Mouse (Mus musculus) gastrocnemius, postnatal 14 days (tissue): ENCODE measurements around the gene Map3k9. TPM values are rescaled to one million over a fixed set of nuclear protein-coding genes. Genes with fewer than 3 reads are reported as not detected.
A peak's percentile ranks its signal among the peaks of the same experiment; 100 is the strongest.

Source experiments
- DNase-seq: peaks from one replicate; pipeline ENCODE4 v3.0.0; 2021; ENCODE audit warnings: mixed read lengths
- intact Hi-C: fragments of 180-260 bp; cut with DNase I; formaldehyde crosslinking; loops from one replicate; pipeline ENCODE4 v1.15.1; 2025; ENCODE audit warnings: low total_unique reads
- total RNA-seq, 2 experiments: library from RNA; stranded (reverse); gene quantifications; 2 replicates each; pipeline ENCODE4 v1.2.3; 2021

Gene Map3k9
- total RNA-seq, 2 experiments from 2014 or later = 0.11 TPM; not detected in 1

DNA sequence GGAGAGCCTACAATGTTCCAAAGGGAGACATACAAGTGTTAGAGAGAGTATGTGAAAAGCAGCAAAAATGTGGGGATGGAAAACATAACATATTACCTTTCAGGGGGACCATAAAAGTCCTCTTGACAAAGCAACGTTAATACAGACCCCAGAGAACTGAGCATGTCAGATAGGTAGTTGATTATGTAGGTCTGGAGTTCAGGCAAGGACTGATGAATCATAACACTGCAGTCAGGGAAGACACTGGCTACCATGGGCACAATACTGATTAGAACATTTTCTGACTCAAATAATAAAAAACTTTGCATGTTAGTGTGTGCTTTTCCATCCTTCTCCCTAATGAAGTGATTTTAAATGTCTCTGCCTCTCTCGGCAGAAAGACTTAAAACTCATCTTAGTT lies 8.5 kb upstream of the Map3k9 start:
- DNase-seq = no peak
- intact Hi-C loops = no loop called here

DNA sequence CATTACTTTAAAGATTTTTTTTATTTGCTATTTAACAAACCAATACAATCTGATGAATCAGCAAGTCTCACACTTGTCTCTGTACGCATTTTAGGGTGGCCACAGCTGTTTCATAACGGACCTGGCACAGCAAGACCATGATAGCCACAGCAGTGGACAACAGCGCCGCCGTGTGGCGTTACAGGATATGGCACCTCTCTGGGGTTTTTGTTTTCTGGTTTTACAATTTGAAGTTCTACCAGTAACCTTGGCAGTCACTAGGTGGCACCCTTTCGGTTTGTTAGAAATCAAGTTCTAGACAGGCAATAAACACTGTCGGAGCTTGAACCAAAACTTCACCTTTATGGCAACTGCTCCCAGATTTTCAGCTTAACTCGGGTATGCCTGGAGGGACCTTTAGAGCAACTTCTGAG lies 7.7 kb upstream of the Map3k9 start:
- DNase-seq = peak; percentile 82
- intact Hi-C loops = no loop called here

DNA sequence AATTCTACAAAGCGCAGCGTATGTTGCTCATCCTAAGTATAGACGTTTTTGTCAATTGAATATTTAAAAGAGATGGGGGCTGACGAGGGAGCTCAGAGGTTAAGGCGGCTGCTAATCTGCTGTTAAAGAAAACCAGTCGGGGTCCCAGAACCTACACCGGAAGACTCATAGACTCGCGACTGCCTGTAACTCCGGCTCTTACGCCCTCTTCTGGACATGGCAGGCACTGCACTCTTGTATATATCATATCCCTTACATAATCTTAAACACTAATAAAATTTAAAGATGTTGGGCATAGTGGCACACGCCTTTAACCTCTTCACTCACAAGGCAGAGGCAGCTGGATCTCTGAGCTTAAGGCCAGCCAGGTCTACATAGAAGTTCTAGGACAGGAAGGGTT lies 6.3 kb upstream of the Map3k9 start:
- intact Hi-C loops = loop anchor here (2.0 kb wide), 1 partner anchor 162 kb away; no protein-coding TSS in a partner anchor
- DNase-seq = no peak

DNA sequence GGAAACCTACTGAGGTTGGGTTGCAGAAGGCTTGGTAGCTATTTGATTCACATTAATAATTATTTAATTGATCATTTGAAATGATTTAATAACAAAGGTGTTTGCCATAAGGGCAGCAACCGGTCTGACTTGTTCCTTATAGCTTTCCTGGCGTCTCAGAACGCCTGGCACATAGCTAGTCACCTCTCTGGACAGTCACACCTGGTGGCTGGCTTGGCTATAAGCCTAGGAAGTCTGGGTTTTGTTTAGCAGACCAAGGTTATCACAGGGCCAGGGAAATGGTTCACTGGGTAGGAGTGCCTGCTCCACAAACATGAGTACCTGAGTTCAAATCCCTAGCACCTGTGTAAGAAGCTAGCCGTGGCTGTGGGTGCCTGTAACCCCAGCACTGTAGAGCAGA lies 2.3 kb upstream of the Map3k9 start:
- intact Hi-C loops = no loop called here

DNA sequence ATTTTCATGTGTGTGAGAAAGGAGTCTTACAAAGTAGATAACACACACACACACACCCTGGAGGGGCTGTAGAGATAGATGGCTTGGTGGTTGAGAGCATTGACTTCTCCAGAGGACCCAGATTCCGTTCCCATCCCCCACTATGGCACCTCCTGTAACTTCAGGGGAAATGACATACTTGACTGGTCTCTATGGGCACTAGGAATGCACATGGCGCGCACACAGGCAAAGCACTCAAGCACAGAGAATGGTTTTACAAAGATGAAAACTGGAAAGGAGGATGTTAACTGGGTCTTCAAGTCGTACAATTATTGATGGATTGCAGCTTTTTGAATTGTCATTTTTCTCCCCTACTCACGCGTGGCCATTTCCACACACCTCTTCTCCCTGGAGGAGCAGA lies 1.6 kb upstream of the Map3k9 start:
- intact Hi-C loops = no loop called here
- DNase-seq = no peak

More for the DNA sequence above, 2.3 kb upstream of the Map3k9 start:
- no peak for DNase-seq

DNA sequence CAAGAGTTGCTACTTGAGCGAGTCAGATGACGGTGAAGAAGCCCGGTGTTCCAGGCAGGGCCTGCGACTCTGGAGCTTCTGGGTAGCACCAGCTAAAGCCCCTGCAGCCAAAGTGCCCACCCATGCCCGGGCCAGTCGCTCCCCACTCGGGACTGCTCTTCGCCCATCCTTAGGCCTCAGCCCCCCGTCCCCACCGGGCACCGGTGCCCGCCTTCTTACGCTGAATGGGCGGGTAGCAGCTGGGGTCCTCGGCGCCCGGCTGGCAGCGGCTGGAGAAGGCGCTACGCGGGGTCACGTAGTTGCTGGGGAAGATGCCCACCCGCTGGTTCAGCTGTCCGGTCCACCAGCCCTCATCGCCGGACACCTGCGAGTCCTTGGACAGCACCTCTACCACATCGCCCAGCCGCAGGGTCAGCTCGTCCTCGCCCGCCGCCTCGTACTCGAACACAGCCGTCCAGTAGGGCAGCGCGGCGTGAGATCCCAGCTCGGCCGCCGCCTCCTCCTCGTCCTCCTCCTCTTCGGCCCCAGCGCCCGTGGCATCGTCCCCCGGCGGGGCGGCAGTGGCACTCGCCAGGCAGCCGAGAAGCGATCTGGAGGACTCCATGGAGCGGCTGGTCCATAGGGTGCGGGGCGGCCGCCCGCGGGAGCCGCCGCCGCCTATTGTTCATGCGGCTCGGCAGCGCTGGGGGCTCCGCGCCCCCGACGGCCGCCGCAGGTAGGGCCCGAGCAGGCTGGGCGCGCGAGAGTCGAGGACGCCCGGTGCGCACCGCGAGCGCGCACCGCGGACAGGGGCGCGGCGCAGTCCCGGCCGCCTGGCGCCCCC lies 493 bp downstream of the Map3k9 start:
- peak; percentile 19 for DNase-seq
- intact Hi-C loops = no loop called here

DNA sequence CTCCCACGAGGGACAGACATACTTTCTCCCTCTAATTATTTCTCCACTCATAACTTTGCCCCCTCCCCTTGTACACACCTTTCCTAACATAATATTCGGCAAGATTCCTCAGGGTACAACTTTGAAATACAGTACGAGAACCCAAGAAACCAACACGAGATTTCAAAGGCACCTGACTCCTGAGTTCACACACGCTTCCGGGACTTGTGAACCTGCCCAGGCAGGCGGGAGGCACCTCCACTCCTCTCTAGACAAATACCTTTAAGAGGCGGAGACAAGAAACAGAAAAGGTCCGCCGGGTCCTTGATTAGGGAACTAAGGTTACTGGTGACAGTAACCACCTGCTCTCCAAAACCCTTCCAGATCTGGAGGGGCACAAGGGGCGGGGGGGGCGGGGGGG lies 1.1 kb downstream of the Map3k9 start:
- no peak for DNase-seq
- intact Hi-C loops = no loop called here

DNA sequence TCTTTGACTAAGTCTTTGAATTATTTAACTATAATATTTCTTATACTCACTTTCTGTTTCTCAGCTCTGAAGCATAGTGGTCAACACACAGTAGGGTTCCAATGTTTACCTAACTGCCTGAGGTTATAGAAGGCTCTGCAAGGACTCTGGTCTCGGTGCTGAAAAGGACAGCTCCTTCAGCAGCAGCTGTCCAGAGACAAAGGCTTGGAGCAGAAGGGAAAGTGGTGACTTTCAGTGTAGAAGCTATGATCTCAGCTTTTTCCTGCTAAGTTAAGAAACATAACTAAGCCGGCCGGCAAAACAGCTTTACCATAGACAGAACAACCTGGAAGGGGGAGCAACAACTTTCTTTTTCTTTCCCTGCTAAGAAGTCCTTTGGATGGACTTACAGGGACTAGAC lies 4.8 kb downstream of the Map3k9 start:
- no peak for DNase-seq
- intact Hi-C loops = no loop called here

DNA sequence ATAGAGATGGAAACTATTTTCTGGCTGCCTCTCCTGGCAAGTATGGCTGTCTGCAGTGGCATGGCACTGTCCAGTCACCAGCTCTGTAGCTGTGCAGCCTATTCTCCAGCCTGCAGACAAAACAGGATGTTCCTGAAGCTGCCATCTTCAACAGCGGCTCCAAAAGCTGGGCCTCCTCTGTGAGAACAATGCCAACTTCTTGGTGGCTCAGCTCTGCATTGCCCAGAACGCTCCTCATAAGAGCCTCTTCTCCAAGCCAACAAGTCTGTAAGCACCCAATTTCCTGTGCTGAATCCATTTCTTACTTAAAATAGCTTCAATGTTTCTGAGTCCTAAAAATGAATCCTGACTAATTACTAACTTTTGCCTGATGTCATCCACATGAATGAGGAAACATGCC lies 5.3 kb downstream of the Map3k9 start:
- intact Hi-C loops = no loop called here
- no peak for DNase-seq

DNA sequence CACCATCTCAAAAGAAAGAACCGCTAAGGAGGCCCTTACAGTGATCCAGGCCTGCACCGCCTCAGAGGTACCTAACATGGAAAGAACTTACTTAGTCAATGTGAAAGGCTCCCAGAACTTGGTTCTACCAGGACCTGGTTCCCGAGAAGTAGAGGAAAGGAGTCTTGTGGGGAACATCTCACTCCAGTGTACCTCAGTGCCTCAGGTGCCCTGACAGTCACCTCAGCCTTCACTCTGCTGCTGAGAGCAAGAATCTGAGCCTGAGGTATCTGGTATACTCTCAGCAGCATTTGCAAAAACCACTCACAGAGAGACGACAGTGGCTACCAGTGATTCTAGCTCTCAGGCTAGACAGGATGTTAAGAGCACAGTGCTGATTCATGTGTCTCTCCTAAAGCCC lies 6.8 kb downstream of the Map3k9 start:
- no peak for DNase-seq
- intact Hi-C loops = no loop called here

DNA sequence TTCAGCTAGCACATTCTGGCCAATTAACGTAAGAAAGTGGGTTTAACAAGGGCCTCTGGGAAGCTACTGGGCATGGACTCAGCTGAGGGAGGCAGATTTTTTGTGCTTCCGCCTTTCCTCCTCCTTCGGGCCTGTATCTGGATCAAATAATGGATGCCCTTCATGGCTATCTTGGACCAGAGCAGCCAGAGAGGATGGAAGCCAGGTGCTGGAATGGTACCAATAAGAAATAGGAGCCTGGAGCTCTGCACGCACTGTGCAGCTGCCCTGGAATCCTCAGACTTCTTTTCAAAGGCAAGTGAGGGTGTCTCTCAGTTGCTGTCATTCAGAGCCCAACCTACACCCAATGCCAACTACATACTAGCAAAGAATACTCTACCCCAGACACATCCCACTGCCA lies 11.5 kb downstream of the Map3k9 start:
- intact Hi-C loops = no loop called here
- DNase-seq = no peak

DNA sequence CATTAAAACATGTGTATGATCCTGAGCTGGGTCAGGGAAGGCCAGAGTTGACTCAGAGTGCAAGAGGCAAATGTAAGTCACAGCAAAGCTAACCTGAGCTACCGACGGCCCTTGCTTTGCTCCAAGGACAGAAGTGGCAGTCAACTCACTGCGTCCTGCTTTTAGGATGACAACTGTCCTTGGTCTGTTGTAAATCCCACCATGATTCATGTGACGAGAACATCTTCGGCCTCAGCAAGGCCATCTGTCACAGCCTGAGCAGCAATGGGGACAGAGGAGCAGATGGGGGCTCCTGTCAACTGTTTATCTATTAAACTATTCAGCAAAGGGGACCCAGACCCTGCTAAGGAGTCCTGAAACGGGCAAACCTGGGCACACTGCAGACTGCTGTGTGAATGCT lies 15.6 kb downstream of the Map3k9 start:
- no peak for DNase-seq
- intact Hi-C loops = no loop called here

DNA sequence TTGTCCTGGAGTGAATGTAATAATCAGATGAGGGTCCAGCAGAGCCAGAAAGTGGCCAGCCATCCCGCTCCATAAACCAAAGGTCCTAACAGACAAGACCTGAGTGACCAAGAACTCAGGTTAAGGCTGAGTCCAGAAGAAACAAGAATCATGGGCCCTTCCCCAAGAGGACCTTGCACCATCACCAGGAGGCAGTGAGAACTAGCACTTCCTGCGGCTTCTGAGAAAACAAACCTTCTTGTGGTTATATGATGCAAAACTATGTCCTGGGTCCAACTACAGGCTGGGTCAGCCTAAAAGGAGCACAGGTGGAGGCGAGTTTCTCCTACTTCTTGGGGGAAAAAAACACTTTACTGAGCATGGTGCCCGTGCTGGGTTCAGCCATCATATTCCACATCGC lies 16.6 kb downstream of the Map3k9 start:
- intact Hi-C loops = no loop called here
- no peak for DNase-seq

DNA sequence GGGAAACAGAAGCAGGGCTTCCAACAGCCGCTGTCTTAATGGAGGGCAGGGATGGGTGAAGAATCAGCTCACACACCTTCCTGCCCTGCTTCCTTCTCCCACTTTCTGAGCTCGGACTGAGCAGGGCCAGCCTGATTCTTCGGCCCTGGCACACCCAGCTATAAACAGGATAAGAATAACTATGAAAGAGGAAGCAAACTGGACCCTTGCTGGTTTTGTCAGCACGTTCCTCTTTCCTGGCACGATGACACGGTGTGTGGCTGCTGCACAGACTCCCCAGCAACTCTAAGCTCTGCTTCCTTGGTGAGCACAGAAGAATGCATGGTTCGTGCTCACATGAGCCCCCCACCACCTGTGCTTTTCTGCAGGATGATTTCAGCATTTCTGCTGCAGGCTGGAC lies 26.3 kb downstream of the Map3k9 start:
- DNase-seq = peak; percentile 36
- intact Hi-C loops = no loop called here

DNA sequence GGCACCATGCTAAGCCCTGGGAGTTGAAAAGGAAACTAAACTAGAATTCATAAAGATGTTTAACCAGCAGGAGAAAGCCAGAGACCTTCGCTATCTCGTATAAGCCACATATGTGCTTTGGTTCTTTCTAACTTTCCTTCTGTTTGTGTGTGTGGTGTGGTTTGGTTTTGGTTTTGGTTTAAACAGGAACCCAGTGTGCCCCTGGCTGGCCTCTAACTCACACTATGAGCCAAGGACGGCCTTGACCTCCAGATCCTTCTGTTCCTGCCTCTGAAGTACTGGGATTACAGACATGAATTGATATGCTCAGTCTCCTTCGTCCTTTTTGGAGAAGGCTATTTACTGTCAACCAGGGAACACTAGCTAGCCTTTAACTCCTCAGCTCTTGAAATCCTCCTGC lies 29.9 kb downstream of the Map3k9 start:
- intact Hi-C loops = no loop called here
- no peak for DNase-seq

DNA sequence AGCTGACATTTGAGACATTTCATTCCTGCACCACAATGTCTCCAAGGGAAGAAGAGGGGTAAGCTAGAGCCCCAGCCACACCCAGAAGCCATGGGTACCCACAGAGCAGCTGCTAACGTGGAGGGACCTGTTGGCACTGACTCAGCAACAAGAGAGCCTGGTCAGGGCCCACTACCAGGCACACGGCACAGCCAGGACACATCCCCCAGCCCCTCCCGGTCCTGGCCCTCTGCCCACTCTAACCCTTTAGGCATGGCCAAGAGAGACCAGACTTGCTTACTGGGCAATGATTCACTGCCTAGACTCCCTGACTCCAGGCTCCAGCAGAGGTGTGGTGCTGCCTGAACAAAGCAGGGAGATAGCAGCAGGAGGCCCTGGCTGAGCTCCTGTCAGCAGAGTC lies 32.1 kb downstream of the Map3k9 start:
- DNase-seq = no peak
- intact Hi-C loops = no loop called here

DNA sequence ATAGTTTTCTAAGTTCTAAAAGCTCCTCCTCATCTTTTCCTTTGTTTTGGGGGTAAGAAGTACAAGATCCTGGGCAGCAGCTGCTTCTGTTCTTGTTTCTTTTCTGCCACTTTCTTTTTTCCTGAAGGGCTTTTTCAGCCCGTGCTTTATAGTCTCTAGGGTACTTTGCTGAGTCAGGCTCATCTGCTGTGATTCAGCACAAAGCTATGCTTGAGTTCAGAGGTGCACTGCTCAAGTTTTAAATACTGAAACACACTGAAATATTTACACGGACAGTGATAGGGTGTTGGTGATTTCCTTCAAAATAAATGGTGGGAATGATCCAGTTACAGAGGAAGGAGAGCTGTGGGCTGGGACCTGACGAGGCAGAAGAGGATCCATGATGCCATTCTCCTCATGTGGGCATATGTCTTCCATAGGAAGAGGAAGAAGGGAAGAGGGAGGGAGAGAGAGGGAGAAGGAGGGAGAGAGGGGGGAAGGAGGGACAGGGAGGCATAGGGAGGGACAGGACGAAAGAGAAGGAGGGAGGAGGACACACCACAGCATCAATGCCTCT lies 32.9 kb downstream of the Map3k9 start:
- DNase-seq = no peak
- intact Hi-C loops = no loop called here

DNA sequence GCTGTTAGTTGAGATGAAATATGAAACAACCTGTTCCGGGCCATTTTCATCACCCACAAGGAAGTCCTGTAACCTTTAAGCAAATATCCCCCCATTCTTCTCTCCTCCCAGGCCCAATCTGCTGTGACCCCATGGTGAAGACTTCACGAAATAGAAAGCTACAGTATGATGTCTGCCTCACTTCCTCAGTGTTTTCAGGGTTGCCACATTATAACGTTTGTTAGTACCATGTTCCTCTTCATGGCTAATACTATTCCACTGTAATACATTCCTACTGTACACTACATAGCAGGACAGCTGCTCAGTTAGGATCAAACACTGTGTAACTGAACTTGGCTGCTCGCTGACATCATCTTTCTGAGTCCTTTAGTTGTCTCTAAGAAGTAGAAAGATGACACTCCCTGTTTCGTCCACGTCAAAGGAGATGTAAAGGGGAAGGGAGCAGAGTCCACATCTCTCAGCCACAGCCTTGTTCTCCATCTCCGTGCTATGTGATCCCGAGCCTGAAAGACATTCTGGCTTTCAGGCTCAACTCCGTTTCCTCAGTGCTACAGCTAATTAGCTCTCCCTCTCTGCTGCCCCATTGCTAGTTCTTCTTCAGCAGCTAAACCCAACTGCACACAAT lies 34.5 kb downstream of the Map3k9 start:
- DNase-seq = no peak
- intact Hi-C loops = no loop called here

DNA sequence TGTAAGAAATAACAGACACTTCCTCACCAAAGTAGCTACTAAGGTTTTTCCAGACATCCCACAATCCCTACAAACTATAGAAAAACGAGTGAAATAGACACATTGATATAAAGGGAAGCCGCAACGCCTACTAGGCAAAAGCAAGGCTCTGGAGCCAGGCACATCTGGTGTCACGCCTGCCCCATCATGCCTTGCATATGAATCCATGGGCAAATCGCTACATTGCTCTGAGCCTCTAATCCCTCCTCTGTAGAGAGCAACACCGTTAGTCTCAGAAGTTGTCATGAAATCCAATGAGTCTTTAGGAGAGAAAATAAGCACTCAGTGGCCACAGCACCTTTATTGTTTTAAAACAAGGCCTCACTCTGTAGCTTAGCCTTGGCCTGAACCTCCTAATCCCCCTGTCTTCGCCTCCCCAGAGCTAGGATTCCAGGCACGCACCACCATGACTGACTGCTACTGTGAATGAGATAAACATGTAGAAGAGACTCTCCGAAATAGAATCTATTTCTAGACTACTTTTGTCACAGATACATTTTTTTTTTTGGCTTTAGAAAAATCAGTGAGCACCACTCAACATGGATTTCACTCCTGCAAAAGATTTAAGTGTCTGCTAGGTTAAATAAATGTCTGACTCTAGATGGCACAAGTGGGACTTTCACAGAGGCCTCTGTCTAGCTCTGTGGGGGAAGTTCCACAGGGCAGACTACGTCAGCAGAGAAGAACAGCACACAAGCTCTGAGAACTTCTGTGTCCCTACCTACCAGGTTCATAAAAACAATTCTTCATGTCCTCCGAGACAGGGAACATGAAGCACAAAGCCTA lies 45.5 kb downstream of the Map3k9 start:
- intact Hi-C loops = no loop called here
- DNase-seq = no peak

DNA sequence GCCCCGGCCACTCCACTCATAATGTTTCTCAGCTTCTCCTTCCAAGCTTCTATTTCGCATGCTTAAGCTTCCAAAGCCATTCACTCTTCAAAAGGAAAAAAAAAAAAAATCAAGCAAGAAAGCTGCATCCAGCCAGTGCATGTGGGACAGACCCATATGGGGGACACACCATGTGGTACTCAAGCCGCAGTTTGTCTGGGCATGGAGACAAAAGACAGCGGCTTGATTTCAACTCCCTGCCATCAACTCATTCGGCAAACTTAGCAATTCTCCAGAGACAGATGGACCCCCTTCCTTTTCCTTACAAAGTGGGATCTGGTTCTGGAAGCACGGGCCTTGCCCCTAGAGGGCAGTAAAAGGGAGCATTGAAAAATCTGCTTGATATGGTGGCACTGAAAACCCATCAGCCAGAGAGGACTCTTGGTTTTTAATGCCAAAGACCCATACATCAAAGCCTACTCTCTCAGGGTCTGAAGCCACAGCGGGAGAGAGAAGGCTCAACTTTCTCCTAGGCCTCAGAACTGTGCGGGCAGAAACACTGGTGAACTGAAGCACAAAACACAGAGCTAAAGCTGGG lies 54.6 kb downstream of the Map3k9 start:
- no peak for DNase-seq
- intact Hi-C loops = no loop called here
